Mouse (Mus musculus): Measurements from ENCODE around the gene Tcf12. TPM values are rescaled to one million over a fixed set of nuclear protein-coding genes. Genes with fewer than 3 reads are reported as not detected.

Gene Tcf12
- total and polyA plus RNA-seq, 2 experiments from 2014 or later: 32.4 to 71.5 TPM

DNA sequence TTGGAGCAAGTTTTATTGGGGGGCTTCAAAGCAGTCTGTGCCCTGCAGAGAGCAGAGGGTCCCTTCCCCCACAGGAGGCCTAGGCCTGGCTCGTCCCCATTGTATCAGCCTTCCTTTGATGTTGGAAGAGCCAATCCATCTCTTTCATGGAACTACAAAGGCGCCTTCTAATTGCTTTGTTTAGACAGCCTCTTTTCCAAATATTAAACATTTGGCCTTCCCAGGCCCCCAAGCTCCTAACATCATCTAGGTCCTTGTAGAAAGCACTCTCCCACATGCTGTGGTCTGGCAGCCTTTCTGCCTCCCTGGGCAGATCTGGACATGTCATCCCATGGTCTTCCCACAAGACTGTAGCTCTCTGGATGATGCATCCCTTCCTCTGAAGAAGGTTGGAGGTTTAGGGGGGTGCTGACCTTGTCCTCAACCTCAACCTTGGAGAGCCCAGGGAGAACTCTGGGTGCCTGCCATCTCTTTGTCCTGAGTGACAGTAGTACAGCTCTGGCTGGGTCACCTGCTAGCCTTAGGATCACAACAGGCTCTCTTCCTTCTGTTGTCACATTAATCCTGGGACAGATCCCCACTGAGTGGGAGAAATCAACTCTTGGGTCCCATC, 276.4 kb downstream of the Tcf12 start:
- Histone ChIP-seq H3K4me3 (ENCODE audit: low read depth, low read length) (no peak overlapping the region), H3K27ac (ENCODE audit: low read depth, low read length) (no peak overlapping the region), H3K9me3 (ENCODE audit: low read length) (no peaks in the 10 kb centered on the region), H3K4me2 (ENCODE audit: low read depth) (no peak overlapping the region), H3K9ac (no peak overlapping the region), H3K4me1 (ENCODE audit: insufficient read depth) (no peaks in the 10 kb centered on the region), H3K27me3 (ENCODE audit: insufficient read depth, low read length) (no peaks in the 10 kb centered on the region), H3K36me3 (ENCODE audit: insufficient read depth) (no peaks in the 10 kb centered on the region)
- TF ChIP-seq CTCF (IDR thresholded peaks at IDR 0.05; ENCODE audit: low read depth): no peak
- DNase-seq (no peak), ATAC-seq (no peak)
- WGBS: 25% methylated on average over 2 of the region's 2 CpGs

DNA sequence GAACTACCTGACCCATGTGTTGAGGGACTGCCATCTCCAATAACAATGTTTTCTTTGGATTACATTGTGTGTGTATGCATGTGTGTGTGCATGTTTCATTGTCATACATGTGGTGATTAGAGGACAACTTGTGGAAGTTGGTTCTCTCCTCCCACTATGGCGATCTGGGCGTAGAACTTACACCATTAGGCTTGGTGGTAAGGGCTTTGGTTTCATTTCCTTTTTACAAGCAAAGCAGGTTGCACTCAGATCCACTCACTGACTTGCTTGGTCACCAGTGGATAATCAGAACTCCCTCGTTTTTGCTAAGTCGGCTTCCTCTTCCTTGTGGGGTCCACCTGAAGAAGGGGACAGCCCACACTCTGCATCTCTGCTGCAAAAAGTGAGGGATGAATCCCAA, 277.0 kb downstream of the Tcf12 start:
- Histone ChIP-seq H3K4me1 (ENCODE audit: insufficient read depth) (no peaks in the 10 kb centered on the region), H3K4me2 (ENCODE audit: low read depth) (no peak overlapping the region), H3K9ac (no peak overlapping the region), H3K9me3 (ENCODE audit: low read length) (no peaks in the 10 kb centered on the region), H3K36me3 (ENCODE audit: insufficient read depth) (no peaks in the 10 kb centered on the region), H3K27me3 (ENCODE audit: insufficient read depth, low read length) (no peaks in the 10 kb centered on the region), H3K4me3 (ENCODE audit: low read depth, low read length) (no peak overlapping the region), H3K27ac (ENCODE audit: low read depth, low read length) (no peak overlapping the region)
- WGBS: 81% methylated on average over 4 of the region's 4 CpGs
- no peak for TF ChIP-seq CTCF (IDR thresholded peaks at IDR 0.05; ENCODE audit: low read depth)
- no peak for DNase-seq
- no peak for ATAC-seq

DNA sequence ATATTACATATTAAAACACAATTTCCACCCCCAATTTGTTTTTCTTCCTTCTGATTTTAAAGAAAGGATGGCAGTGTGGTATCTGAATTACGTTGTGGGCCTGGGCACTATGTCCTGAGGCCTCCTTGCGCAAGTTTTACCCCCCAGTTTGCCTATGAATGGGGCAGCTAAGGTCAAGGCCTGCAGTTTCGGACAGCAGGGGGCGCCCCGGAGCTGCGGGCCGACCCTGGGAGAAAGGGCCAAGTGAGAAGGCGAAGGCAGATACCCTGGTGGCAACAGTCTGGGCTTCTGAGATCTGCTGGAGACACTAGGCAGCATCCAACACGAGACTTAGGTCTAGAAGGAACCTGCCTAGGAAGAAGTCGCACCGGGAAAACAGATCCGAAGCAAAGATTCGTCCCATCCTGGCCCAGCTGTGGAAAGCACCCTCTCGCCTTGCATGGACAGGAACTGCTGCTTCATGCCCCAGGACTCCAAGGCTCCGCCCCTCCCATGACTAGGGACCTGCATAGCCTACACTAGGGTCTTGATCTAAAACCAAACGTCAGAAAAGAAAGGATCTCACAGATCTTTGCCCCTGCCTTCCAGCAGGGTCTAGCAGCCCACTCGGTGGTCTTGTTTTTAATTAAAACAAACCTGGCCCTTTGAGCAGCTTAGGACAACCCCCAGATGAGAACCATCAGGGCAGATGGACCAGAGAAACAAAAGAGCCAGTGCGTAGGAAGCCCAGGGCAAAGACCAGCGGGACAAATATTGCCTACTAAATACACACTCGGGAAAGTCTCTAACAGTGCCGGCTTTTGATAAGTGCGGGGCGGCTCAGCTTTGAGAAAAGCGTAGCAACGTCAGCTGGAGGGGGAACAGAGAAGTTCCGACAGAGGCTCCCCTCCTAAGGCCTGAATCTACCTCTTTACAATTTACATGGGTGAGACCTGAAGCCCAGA, 279.6 kb downstream of the Tcf12 start:
- DNase-seq (peak; percentile 12), ATAC-seq (no peak)
- no peaks in the 10 kb centered on the region for H3K27me3 ChIP-seq (ENCODE audit: insufficient read depth, low read length)
- TF ChIP-seq CTCF (IDR thresholded peaks at IDR 0.05; ENCODE audit: low read depth): peak; percentile 70
- 43% methylated on average over 26 of the region's 26 CpGs for WGBS
- H3K4me2 ChIP-seq (ENCODE audit: low read depth): no peak overlapping the region
- H3K9ac ChIP-seq: no peak overlapping the region
- H3K4me3 ChIP-seq (ENCODE audit: low read depth, low read length): no peak overlapping the region
- H3K27ac ChIP-seq (ENCODE audit: low read depth, low read length): no peak overlapping the region
- no peaks in the 10 kb centered on the region for H3K9me3 ChIP-seq (ENCODE audit: low read length)
- no peaks in the 10 kb centered on the region for H3K36me3 ChIP-seq (ENCODE audit: insufficient read depth)
- no peaks in the 10 kb centered on the region for H3K4me1 ChIP-seq (ENCODE audit: insufficient read depth)

GRCm38 (mm10) chr9:71830994-71831393, 280.7 kb downstream of the Tcf12 start:
- Histone ChIP-seq H3K36me3 (ENCODE audit: insufficient read depth) (no peaks in the 10 kb centered on the region), H3K4me1 (ENCODE audit: insufficient read depth) (0 out of 2 replicates have a peak, but pooled peaks cover 3% of the 10 kb centered on the region), H3K27ac (ENCODE audit: low read depth, low read length) (no peak overlapping the region), H3K9me3 (ENCODE audit: low read length) (no peaks in the 10 kb centered on the region), H3K4me3 (ENCODE audit: low read depth, low read length) (no peak overlapping the region), H3K4me2 (ENCODE audit: low read depth) (no peak overlapping the region), H3K9ac (no peak overlapping the region), H3K27me3 (ENCODE audit: insufficient read depth, low read length) (no peaks in the 10 kb centered on the region)
- no peak for TF ChIP-seq CTCF (IDR thresholded peaks at IDR 0.05; ENCODE audit: low read depth)
- ATAC-seq (no peak), DNase-seq (no peak)
- 80% methylated on average over 4 of the region's 4 CpGs for WGBS

- H3K27ac ChIP-seq (ENCODE audit: low read depth, low read length): no peak overlapping the region
These were observed 281.3 kb downstream of the Tcf12 start for GRCm38 (mm10) chr9:71830365-71830764.

GRCm38 (mm10) chr9:71829753-71830152, 281.9 kb downstream of the Tcf12 start:
- 84% methylated on average over 3 of the region's 3 CpGs for WGBS
- no peak for DNase-seq
- no peak for TF ChIP-seq CTCF (IDR thresholded peaks at IDR 0.05; ENCODE audit: low read depth)
- no peaks in the 10 kb centered on the region for H3K9me3 ChIP-seq (ENCODE audit: low read length)
- no peak overlapping the region for H3K4me3 ChIP-seq (ENCODE audit: low read depth, low read length)
- H3K27ac ChIP-seq (ENCODE audit: low read depth, low read length): no peak overlapping the region
- no peak for ATAC-seq
- no peaks in the 10 kb centered on the region for H3K27me3 ChIP-seq (ENCODE audit: insufficient read depth, low read length)
- no peak overlapping the region for H3K9ac ChIP-seq
- H3K36me3 ChIP-seq (ENCODE audit: insufficient read depth): no peaks in the 10 kb centered on the region
- 0 out of 2 replicates have a peak, but pooled peaks cover 3% of the 10 kb centered on the region for H3K4me1 ChIP-seq (ENCODE audit: insufficient read depth)
- no peak overlapping the region for H3K4me2 ChIP-seq (ENCODE audit: low read depth)

More at GRCm38 (mm10) chr9:71830365-71830764, 281.3 kb downstream of the Tcf12 start:
- no peaks in the 10 kb centered on the region for H3K9me3 ChIP-seq (ENCODE audit: low read length)
- WGBS: 82% methylated on average over 5 of the region's 5 CpGs
- H3K27me3 ChIP-seq (ENCODE audit: insufficient read depth, low read length): no peaks in the 10 kb centered on the region
- ATAC-seq: no peak
- no peak for DNase-seq
- H3K4me1 ChIP-seq (ENCODE audit: insufficient read depth): 0 out of 2 replicates have a peak, but pooled peaks cover 3% of the 10 kb centered on the region
- H3K9ac ChIP-seq: no peak overlapping the region
- no peak overlapping the region for H3K4me3 ChIP-seq (ENCODE audit: low read depth, low read length)
- H3K36me3 ChIP-seq (ENCODE audit: insufficient read depth): no peaks in the 10 kb centered on the region
- no peak for TF ChIP-seq CTCF (IDR thresholded peaks at IDR 0.05; ENCODE audit: low read depth)
- H3K4me2 ChIP-seq (ENCODE audit: low read depth): no peak overlapping the region

DNA sequence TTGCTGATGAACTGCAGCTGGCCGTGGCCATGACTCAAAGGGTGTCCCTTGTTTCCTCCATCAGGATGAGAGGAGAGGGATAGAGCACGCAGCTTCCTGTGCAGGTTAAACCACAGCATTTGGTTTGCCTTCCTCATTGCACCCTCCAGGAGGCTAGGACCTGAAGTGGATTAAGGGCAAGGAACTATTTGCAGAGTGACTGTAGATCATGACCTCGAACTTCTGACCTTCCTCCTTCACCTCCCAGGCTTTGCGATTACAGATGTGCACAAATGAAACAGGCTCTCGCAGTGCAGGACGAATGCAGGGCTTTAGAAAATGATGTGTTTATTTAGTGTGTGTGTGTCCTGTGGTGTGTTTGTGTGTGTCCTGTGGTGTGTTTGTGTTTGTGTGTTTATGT, 282.5 kb downstream of the Tcf12 start:
- H3K36me3 ChIP-seq (ENCODE audit: insufficient read depth): no peaks in the 10 kb centered on the region
- H3K9ac ChIP-seq: no peak overlapping the region
- no peak overlapping the region for H3K4me3 ChIP-seq (ENCODE audit: low read depth, low read length)
- H3K9me3 ChIP-seq (ENCODE audit: low read length): no peaks in the 10 kb centered on the region
- no peak for ATAC-seq
- H3K4me2 ChIP-seq (ENCODE audit: low read depth): no peak overlapping the region
- TF ChIP-seq CTCF (IDR thresholded peaks at IDR 0.05; ENCODE audit: low read depth): no peak
- no peaks in the 10 kb centered on the region for H3K27me3 ChIP-seq (ENCODE audit: insufficient read depth, low read length)
- H3K4me1 ChIP-seq (ENCODE audit: insufficient read depth): 0 out of 2 replicates have a peak, but pooled peaks cover 3% of the 10 kb centered on the region
- H3K27ac ChIP-seq (ENCODE audit: low read depth, low read length): no peak overlapping the region
- DNase-seq: no peak
- WGBS: 80% methylated on average over 6 of the region's 6 CpGs

All from forebrain, postnatal 0 days (tissue).